Mouse (Mus musculus) CH12.LX (cell line): ENCODE measurements at regions not wholly inside any gene's neighbourhood (a gene's known extent, or its start where the extent isn't known, plus 50 kb on each side); places are given as distances from the start of the nearest gene placed in this dataset.

Experiments used
- CHD2 ChIP-seq: IDR thresholded peaks from 2 replicates; pipeline ENCODE4 v1.6.1; 2011; ENCODE audit warnings: low read length, improper control_type of control experiment
- CTCF ChIP-seq, 2 experiments: IDR thresholded peaks in 1 of 2; conservative IDR thresholded peaks in 1 of 2; 2 replicates each; pipeline ENCODE4 v1.5.1; 2011 to 2012; ENCODE audit warnings: low read depth in 2 of 2, low read length in 2 of 2, improper control_type of control experiment in 1 of 2, inconsistent platforms in 1 of 2, mild to moderate bottlenecking in 1 of 2, moderate library complexity in 1 of 2
- JUN ChIP-seq: IDR thresholded peaks from 2 replicates; pipeline ENCODE4 v1.6.1; 2011; ENCODE audit warnings: low read depth, mild to moderate bottlenecking, low read length, improper control_type of control experiment, moderate library complexity; ENCODE audit not compliant: insufficient read depth
- KAT2A ChIP-seq: IDR thresholded peaks from 2 replicates; pipeline ENCODE4 v1.6.1; 2012; ENCODE audit warnings: low read length, improper control_type of control experiment, inconsistent platforms; ENCODE audit not compliant: insufficient replicate concordance
- MAFK ChIP-seq: IDR thresholded peaks from 2 replicates; pipeline ENCODE4 v1.6.1; 2011; ENCODE audit warnings: low read length, improper control_type of control experiment; ENCODE audit not compliant: insufficient replicate concordance
- POLR2A ChIP-seq: IDR thresholded peaks from 2 replicates; pipeline ENCODE4 v1.6.1; 2011; ENCODE audit warnings: low read depth, mild to moderate bottlenecking, improper control_type of control experiment, low read length
- TCF12 ChIP-seq: IDR thresholded peaks from 2 replicates; pipeline ENCODE4 v1.6.1; 2014; ENCODE audit warnings: low read depth, mild to moderate bottlenecking, inconsistent platforms, low read length, improper control_type of control experiment
- ZMIZ1 ChIP-seq: IDR thresholded peaks from 2 replicates; pipeline ENCODE4 v1.6.1; 2012; ENCODE audit warnings: low read depth, mild to moderate bottlenecking, inconsistent platforms, low read length, improper control_type of control experiment

- TF ChIP-seq MAFK = no peak
- TF ChIP-seq CTCF (conservative IDR thresholded peaks at IDR 0.05 in 1 of 2, IDR thresholded peaks at IDR 0.05 in 1 of 2; ENCODE audit: low read depth in 2 of 2, low read length in 2 of 2) = no peak
- no peak for TF ChIP-seq POLR2A
- no peak for TF ChIP-seq ZMIZ1
- no peak for TF ChIP-seq CHD2
- TF ChIP-seq JUN = no peak
- TF ChIP-seq KAT2A = no peak
- no peak for TF ChIP-seq TCF12
These were observed 556.3 kb downstream of the Vrk1 start for GRCm38 (mm10) chr12:106566361-106566760.
